Mouse (Mus musculus): ENCODE data around the gene 6030468B19Rik. TPM values are rescaled to one million over a fixed set of nuclear protein-coding genes. Genes with fewer than 3 reads are reported as not detected.

The 6030468B19Rik gene
- polyA plus RNA-seq, 1 experiment from 2014 or later = 1.3 TPM

DNA sequence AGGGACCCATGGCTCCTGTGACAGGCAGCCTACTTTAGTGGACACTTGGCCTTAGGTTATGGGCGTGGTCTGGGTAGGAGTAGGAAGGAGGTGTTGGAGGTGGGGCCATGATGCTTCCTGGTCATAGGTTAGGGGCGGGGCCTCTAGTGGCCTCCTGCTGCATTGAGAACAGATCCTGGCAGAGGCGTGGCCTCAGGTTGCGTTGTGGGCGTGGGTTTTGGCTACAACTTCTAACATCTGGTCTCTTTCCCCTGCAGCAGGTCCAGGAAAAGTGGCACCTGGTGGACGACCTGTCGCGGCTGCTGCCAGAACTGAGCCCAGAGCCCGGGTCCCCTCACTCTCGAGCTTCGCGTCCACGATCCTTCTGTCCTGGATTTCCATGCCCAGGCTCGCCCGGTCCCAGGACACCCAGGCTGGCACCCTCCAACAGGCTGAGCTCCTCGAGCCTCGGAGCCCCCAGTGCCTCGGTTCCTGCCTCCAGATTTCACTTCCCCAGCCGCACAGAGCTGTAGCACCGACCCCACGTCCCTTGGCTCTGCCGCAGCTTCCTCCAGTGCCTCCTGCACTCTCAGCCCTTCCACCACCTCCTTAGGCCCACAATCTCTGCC lies 5.1 kb upstream of the 6030468B19Rik start:
- no peaks in the 10 kb centered on the region for H3K36me3 ChIP-seq (ENCODE audit: control insufficient read depth, insufficient read depth, low read length)
- H3K4me3 ChIP-seq (ENCODE audit: low read depth, low read length) = no peak overlapping the region
- DNase-seq (ENCODE audit: low spot score, missing footprints) (no peak), ATAC-seq (ENCODE audit: low FRiP score) (0 out of 2 replicates have a peak, but pooled peaks have one; percentile 35)
- 6% methylated on average over 22 of the region's 22 CpGs for WGBS
- H3K4me1 ChIP-seq (ENCODE audit: control insufficient read depth, insufficient read depth, low read length) = no peaks in the 10 kb centered on the region
- no peak overlapping the region for H3K4me2 ChIP-seq
- peaks cover 8% of the 10 kb centered on the region for H3K27me3 ChIP-seq (ENCODE audit: control insufficient read depth, insufficient read depth, low read length)
- no peak overlapping the region for H3K27ac ChIP-seq (ENCODE audit: low read depth, low read length)
- no peaks in the 10 kb centered on the region for H3K9me3 ChIP-seq (ENCODE audit: control insufficient read depth, low read length)
- H3K9ac ChIP-seq (ENCODE audit: low read length) = no peak overlapping the region

DNA sequence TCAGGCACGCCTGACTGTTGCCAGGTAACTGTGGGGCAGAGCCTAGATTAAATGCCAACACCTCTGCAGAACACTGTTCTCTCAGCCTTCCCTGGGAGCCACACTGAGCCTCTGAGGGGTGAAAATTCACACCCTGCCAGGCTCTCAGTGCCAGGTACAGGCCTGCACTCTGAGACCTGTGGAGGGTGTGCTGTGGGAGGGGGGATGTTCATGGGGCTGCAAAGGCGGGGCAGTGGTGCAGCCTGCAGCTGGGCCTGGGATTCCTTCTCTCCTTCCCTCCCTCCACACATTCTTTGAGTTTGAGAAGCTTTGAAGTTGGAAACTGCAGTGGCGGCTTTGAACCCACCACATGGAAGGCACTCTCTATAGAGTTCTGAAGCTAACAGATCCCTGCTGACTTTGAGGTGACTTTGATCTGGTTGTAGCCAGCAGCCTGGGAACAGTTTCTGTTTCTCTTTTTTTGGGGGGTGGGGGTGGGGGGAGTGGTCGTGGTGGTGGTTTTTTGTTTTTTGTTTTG lies 3.4 kb upstream of the 6030468B19Rik start:
- no peak overlapping the region for H3K4me3 ChIP-seq (ENCODE audit: low read depth, low read length)
- H3K4me1 ChIP-seq (ENCODE audit: control insufficient read depth, insufficient read depth, low read length) = no peaks in the 10 kb centered on the region
- no peak overlapping the region for H3K9ac ChIP-seq (ENCODE audit: low read length)
- no peak overlapping the region for H3K27ac ChIP-seq (ENCODE audit: low read depth, low read length)
- no peaks in the 10 kb centered on the region for H3K9me3 ChIP-seq (ENCODE audit: control insufficient read depth, low read length)
- H3K27me3 ChIP-seq (ENCODE audit: control insufficient read depth, insufficient read depth, low read length) = peaks cover 8% of the 10 kb centered on the region
- WGBS = 65% methylated on average over 4 of the region's 4 CpGs
- no peak for DNase-seq (ENCODE audit: low spot score, missing footprints)
- no peaks in the 10 kb centered on the region for H3K36me3 ChIP-seq (ENCODE audit: control insufficient read depth, insufficient read depth, low read length)
- ATAC-seq (ENCODE audit: low FRiP score) = no peak
- no peak overlapping the region for H3K4me2 ChIP-seq

DNA sequence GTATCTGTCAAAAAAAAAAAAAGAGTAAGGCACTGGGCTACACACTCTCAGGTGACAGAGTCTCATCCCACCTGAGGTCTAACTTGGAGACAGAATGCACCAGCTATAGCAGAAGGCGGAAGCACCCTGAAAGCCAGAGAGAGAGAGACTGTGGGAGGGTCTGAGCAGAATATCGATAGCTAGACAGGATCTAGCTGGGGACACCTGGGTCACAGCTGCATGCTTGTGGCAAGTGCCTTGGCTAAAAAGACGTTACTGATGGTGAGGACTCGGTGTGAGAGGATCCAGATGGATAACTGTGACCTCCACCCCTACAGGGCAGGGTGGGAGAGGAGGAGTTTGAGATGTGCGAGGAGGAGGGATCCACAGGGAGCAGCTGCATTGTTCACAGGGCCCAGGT lies 506 bp upstream of the 6030468B19Rik start:
- H3K4me2 ChIP-seq = no peak overlapping the region
- 43% methylated on average over 5 of the region's 5 CpGs for WGBS
- H3K27me3 ChIP-seq (ENCODE audit: control insufficient read depth, insufficient read depth, low read length) = no peaks in the 10 kb centered on the region
- H3K36me3 ChIP-seq (ENCODE audit: control insufficient read depth, insufficient read depth, low read length) = no peaks in the 10 kb centered on the region
- H3K27ac ChIP-seq (ENCODE audit: low read depth, low read length) = no peak overlapping the region
- DNase-seq (ENCODE audit: low spot score, missing footprints) = no peak
- ATAC-seq (ENCODE audit: low FRiP score) = no peak
- H3K4me1 ChIP-seq (ENCODE audit: control insufficient read depth, insufficient read depth, low read length) = no peaks in the 10 kb centered on the region
- no peak overlapping the region for H3K9ac ChIP-seq (ENCODE audit: low read length)
- no peak overlapping the region for H3K4me3 ChIP-seq (ENCODE audit: low read depth, low read length)
- no peaks in the 10 kb centered on the region for H3K9me3 ChIP-seq (ENCODE audit: control insufficient read depth, low read length)

DNA sequence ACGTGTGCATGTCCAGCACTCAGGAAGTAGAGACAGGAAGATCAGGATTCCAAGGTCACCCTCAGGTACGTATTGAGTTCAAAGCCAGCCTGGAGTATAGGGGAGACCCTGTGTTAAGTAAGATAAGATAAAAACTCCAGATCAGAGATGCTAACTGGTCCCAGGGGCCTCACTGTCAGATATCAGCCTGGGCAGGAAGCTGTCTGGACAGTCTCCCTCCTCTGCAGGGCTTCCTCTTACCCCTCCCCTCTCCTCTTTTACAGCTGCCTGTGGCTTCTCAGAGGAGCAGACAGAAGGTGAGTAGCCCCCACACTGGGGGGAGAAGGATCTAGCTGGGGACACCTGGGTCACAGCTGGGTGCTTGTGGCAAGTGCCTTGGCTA lies 691 bp downstream of the 6030468B19Rik start:
- WGBS = 48% methylated on average over 2 of the region's 2 CpGs
- H3K9me3 ChIP-seq (ENCODE audit: control insufficient read depth, low read length) = no peaks in the 10 kb centered on the region
- H3K9ac ChIP-seq (ENCODE audit: low read length) = no peak overlapping the region
- H3K4me2 ChIP-seq = no peak overlapping the region
- no peaks in the 10 kb centered on the region for H3K36me3 ChIP-seq (ENCODE audit: control insufficient read depth, insufficient read depth, low read length)
- no peak overlapping the region for H3K27ac ChIP-seq (ENCODE audit: low read depth, low read length)
- ATAC-seq (ENCODE audit: low FRiP score) = no peak
- no peaks in the 10 kb centered on the region for H3K27me3 ChIP-seq (ENCODE audit: control insufficient read depth, insufficient read depth, low read length)
- DNase-seq (ENCODE audit: low spot score, missing footprints) = no peak
- H3K4me1 ChIP-seq (ENCODE audit: control insufficient read depth, insufficient read depth, low read length) = no peaks in the 10 kb centered on the region
- H3K4me3 ChIP-seq (ENCODE audit: low read depth, low read length) = no peak overlapping the region

DNA sequence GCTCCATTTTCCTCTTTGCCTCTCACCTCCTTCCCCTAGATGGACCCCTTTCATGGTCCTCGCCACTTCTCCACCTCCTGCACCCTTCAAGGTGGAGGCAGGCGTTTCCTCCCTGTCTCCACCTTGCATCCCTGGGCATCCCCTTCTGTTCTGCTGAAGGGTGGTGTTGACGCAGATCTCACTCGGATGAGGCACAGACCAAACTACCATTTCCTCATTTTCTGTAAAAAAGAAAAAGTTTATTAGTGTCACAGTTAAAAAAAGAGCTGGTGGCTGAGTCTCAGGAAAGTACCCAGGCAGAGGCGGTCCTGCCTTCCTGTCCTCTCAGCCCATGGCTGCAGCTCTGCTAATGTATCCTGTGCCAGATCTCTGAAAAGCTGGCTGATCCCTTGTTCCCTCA lies 1.7 kb downstream of the 6030468B19Rik start:
- no peaks in the 10 kb centered on the region for H3K4me1 ChIP-seq (ENCODE audit: control insufficient read depth, insufficient read depth, low read length)
- no peak overlapping the region for H3K9ac ChIP-seq (ENCODE audit: low read length)
- H3K27me3 ChIP-seq (ENCODE audit: control insufficient read depth, insufficient read depth, low read length) = no peaks in the 10 kb centered on the region
- no peak for DNase-seq (ENCODE audit: low spot score, missing footprints)
- H3K4me3 ChIP-seq (ENCODE audit: low read depth, low read length) = no peak overlapping the region
- 71% methylated on average over 5 of the region's 5 CpGs for WGBS
- ATAC-seq (ENCODE audit: low FRiP score) = no peak
- H3K4me2 ChIP-seq = no peak overlapping the region
- no peaks in the 10 kb centered on the region for H3K9me3 ChIP-seq (ENCODE audit: control insufficient read depth, low read length)
- no peak overlapping the region for H3K27ac ChIP-seq (ENCODE audit: low read depth, low read length)
- H3K36me3 ChIP-seq (ENCODE audit: control insufficient read depth, insufficient read depth, low read length) = no peaks in the 10 kb centered on the region

DNA sequence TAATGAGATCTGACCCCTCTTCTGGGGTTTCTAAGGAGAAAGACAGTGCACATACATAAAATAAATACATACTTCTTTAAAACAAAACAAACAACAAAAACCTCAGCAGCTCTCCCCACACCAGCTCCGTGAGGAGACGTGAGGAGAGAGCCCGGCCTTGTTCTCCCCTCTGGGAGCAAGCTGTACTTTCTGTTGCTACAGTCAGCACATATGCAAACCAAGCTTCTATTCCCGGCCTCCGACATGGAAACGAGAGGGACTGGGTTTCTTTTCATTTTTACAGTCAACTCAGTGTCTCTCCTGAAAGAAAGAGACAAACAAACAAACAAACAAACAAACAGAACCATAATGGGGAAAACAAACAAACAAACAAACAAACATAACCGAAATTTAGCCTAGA lies 2.6 kb downstream of the 6030468B19Rik start:
- Histone ChIP-seq H3K36me3 (ENCODE audit: control insufficient read depth, insufficient read depth, low read length) (no peaks in the 10 kb centered on the region), H3K9ac (ENCODE audit: low read length) (no peak overlapping the region), H3K4me1 (ENCODE audit: control insufficient read depth, insufficient read depth, low read length) (no peaks in the 10 kb centered on the region), H3K9me3 (ENCODE audit: control insufficient read depth, low read length) (no peaks in the 10 kb centered on the region), H3K4me2 (no peak overlapping the region), H3K27me3 (ENCODE audit: control insufficient read depth, insufficient read depth, low read length) (no peaks in the 10 kb centered on the region), H3K4me3 (ENCODE audit: low read depth, low read length) (no peak overlapping the region), H3K27ac (ENCODE audit: low read depth, low read length) (no peak overlapping the region)
- ATAC-seq (ENCODE audit: low FRiP score) (no peak), DNase-seq (ENCODE audit: low spot score, missing footprints) (no peak)
- 84% methylated on average over 7 of the region's 7 CpGs for WGBS

DNA sequence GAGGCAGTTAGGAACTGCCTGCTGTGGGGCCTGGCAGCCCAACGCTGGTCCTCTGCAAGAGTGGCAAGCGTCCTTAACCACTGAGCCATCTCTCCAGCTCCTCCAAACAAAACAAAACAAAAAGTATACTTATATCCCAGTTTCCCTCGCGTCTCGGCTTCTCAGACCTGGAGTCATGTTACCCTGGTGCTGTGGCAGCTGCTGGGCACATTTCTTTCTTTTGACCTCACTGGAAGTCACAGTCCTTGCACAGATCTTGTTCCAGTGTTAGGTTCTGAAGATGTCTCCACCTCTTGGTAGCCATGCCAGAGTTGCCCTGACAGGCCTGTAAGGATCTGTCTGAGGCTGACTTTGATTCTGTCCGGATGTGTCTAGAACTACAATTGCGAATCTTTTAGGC lies 4.2 kb downstream of the 6030468B19Rik start:
- 75% methylated on average over 7 of the region's 7 CpGs for WGBS
- Histone ChIP-seq H3K36me3 (ENCODE audit: control insufficient read depth, insufficient read depth, low read length) (no peaks in the 10 kb centered on the region), H3K4me3 (ENCODE audit: low read depth, low read length) (no peak overlapping the region), H3K9ac (ENCODE audit: low read length) (no peak overlapping the region), H3K27ac (ENCODE audit: low read depth, low read length) (no peak overlapping the region), H3K9me3 (ENCODE audit: control insufficient read depth, low read length) (no peaks in the 10 kb centered on the region), H3K4me1 (ENCODE audit: control insufficient read depth, insufficient read depth, low read length) (no peaks in the 10 kb centered on the region), H3K4me2 (no peak overlapping the region), H3K27me3 (ENCODE audit: control insufficient read depth, insufficient read depth, low read length) (no peaks in the 10 kb centered on the region)
- ATAC-seq (ENCODE audit: low FRiP score) (no peak), DNase-seq (ENCODE audit: low spot score, missing footprints) (no peak)

DNA sequence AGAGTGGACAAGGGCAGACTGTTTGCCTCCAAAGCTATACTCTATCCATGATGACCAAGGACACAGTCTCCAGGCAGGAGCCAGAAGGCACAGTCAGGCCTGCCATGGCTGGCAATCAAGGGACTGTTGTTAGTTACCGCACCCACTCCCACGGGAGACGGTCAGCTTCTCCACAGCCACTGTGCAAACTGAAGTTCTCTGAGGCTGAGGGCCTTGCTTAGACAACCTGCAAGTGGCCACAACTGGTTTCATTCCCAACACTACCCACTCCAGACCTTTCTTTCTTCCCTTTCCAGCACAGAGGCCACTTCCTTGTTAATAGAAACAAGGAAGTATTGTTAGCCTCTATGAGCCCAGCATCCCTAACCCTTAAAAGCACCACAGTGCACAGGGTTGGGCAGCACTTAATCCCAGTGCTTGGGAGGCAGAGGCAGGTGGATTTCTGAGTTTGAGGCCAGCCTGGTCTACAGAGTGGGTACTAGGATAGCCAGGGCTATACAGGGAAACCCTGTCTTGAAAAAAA lies 5.8 kb downstream of the 6030468B19Rik start:
- H3K36me3 ChIP-seq (ENCODE audit: control insufficient read depth, insufficient read depth, low read length) = no peaks in the 10 kb centered on the region
- no peak overlapping the region for H3K4me3 ChIP-seq (ENCODE audit: low read depth, low read length)
- no peaks in the 10 kb centered on the region for H3K4me1 ChIP-seq (ENCODE audit: control insufficient read depth, insufficient read depth, low read length)
- DNase-seq (ENCODE audit: low spot score, missing footprints) (no peak), ATAC-seq (ENCODE audit: low FRiP score) (no peak)
- H3K27ac ChIP-seq (ENCODE audit: low read depth, low read length) = no peak overlapping the region
- no peaks in the 10 kb centered on the region for H3K27me3 ChIP-seq (ENCODE audit: control insufficient read depth, insufficient read depth, low read length)
- H3K9me3 ChIP-seq (ENCODE audit: control insufficient read depth, low read length) = no peaks in the 10 kb centered on the region
- H3K9ac ChIP-seq (ENCODE audit: low read length) = no peak overlapping the region
- no peak overlapping the region for H3K4me2 ChIP-seq
- 92% methylated on average over 3 of the region's 3 CpGs for WGBS

DNA sequence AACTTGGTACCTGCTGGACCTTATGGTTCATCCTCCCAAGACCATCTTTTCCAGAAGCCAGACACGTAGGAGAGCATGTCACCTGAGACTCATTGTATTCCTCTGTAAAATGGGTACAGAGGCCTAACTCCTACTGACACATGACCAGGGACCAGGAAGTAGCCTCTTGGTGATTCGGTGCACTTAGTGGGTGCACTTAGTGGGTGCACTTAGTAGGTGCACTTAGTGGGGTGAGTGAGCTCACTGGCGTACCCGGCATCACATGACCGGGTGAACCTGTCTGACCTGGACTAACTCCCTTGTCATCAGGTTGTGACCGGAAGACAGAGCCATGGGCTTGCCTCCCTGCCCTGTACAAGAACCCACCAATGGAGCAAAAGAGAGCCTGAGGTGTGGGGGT lies 9.3 kb downstream of the 6030468B19Rik start:
- Histone ChIP-seq H3K4me3 (ENCODE audit: low read depth, low read length) (no peak overlapping the region), H3K27ac (ENCODE audit: low read depth, low read length) (no peak overlapping the region), H3K27me3 (ENCODE audit: control insufficient read depth, insufficient read depth, low read length) (no peaks in the 10 kb centered on the region), H3K9me3 (ENCODE audit: control insufficient read depth, low read length) (no peaks in the 10 kb centered on the region), H3K36me3 (ENCODE audit: control insufficient read depth, insufficient read depth, low read length) (no peaks in the 10 kb centered on the region), H3K9ac (ENCODE audit: low read length) (no peak overlapping the region), H3K4me1 (ENCODE audit: control insufficient read depth, insufficient read depth, low read length) (peaks cover 15% of the 10 kb centered on the region), H3K4me2 (no peak overlapping the region)
- DNase-seq (ENCODE audit: low spot score, missing footprints) (no peak), ATAC-seq (ENCODE audit: low FRiP score) (no peak)
- WGBS = 88% methylated on average over 6 of the region's 6 CpGs
